Mouse (Mus musculus) induced T-regulatory cell, adult 2 months (primary cell): Measurements from ENCODE around the gene Pcnt.

Source experiments
- DNase-seq: peaks from one replicate; pipeline ENCODE4 v3.0.0-alpha.2; 2012; ENCODE audit warnings: low read depth

Gene Pcnt

GRCm38 (mm10) chr10:76442178-76443088 is at the start of gene Pcnt:
TSS of gene Pcnt (minus strand) at chr10:76442786.
- DNase-seq, result peak; percentile 98

DNA sequence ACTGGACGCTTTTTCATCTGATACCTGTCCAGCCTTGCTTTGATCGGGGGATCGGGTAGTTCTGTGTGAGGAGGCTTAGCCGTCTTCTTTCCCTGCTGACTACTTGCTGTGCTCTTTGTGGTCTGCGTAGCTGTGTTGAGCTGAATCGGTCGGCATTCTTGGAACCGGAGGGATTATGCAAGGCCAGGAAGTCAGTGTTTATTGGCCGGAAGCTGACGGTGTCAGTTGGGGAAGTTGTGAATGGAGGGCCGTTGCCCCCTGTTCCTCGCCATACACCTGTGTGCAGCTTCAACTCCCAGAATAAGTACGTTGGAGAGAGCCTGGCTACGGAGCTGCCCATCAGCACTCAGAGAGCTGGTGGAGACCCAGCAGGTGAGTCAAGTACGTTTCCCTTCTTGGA is 46.6 kb upstream of the Pcnt start:
- DNase-seq, result no peak

DNA sequence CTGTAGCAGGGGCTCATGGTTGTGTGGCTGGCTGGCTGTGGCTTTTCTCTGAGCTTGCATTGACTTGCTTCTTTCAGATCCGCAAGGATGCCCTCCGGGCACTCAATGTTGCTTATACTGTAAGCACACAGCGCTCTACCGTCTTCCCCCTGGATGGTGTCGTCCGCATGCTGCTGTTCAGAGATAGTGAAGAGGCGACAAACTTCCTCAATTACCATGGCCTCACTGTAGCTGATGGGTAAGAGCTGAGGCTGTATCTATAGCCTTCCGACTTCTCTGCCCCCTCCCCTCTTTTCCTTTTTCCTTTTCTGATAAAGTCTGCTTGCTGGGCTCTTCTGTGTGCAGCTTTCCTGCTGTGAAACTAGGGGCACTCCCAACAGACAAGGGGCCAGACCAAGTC is 45.7 kb upstream of the Pcnt start:
- DNase-seq, result no peak

GRCm38 (mm10) chr10:76486302-76486701 is 43.7 kb upstream of the Pcnt start:
- no peak for DNase-seq

- DNase-seq, result no peak
Measured at GRCm38 (mm10) chr10:76481480-76481879, 38.9 kb upstream of the Pcnt start.

GRCm38 (mm10) chr10:76480851-76481250 is 38.3 kb upstream of the Pcnt start:
- DNase-seq, result no peak

DNA sequence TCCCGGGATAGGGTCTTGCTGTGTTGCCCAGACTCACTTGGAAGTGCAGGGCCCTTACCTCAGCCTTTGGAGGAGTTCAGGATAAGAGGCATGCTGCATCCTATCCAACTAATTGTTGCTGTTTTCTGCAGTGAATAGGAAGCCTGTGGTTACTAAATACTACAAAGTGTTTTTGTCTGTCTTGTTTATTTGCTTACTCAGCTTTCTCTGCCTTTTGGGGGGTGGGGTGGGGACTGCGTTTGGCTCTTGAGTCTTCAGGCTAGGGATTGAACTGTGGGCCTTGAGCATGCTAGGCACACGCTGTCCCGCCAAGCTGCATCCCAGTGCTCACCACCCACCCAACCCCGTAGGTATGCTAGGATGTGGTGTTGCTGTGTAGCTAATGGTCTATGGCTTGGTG is 31.2 kb upstream of the Pcnt start:
- no peak for DNase-seq

- peak; percentile 95 for DNase-seq
Measured at GRCm38 (mm10) chr10:76468203-76469162, 25.9 kb upstream of the Pcnt start, which contains the start of the genes Mcm3ap and Ybey. TSS of gene Mcm3ap (plus strand) at chr10:76468927. TSS of gene Ybey (minus strand) at chr10:76469114.

DNA sequence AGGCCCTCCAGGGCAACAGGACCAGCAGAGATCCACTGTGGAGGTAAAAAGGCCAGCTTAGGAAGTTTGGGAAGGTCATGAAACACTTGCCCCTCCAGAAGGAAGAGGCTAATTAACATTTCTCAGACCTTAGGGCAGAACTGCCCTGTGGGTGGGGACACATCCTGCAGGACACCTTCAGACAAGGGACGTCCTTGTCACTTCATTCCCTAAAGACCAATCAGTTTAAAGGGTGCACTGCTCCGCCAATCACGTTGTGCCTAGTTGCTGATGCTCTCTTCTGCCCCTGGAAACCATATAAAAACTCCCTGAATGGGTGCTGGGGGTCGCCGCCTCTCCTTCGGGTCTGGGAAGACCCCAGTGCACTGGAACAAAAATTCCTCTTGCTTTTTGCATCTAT is 20.1 kb upstream of the Pcnt start:
- no peak for DNase-seq

GRCm38 (mm10) chr10:76462312-76462711 is 19.7 kb upstream of the Pcnt start:
- DNase-seq, result no peak

DNA sequence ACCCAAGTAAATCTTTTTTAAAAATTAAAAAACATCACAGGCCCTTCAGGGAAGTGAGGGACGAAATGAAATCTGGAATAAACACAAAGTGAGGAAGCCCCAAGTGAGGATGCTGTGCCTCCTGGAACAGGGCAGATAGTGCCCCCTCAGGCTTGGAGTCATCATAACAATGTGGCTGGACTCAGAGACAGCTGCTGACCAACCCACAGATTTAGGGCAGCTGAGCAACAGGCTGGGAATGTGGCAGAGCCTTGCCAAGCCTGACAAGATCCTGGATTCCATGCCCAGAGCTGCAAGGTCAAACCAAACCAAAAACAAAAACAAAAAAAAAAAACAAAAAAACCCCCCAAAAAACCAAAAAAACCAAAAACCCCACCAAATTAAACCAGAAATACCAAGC is 18.7 kb upstream of the Pcnt start:
- no peak for DNase-seq

DNA sequence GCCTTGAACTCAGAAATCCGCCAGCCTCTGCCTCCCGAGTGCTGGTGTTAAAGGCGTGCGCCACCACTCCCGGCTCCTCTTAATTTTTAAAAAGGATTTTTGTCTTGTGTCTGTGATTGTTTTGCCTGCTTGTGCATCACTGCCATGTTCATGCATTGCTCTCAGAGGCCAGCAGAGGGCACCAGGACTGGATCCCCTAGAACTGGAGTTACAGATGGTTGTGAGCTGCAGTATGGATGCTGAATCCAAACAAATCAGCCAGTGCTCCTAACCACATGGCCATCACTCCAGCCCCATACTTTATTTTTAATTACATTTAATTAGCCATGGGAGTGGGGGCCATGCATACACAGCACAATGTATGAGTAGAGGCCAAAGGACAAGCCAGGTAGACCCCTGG is 12.7 kb upstream of the Pcnt start:
- peak; percentile 66 for DNase-seq

DNA sequence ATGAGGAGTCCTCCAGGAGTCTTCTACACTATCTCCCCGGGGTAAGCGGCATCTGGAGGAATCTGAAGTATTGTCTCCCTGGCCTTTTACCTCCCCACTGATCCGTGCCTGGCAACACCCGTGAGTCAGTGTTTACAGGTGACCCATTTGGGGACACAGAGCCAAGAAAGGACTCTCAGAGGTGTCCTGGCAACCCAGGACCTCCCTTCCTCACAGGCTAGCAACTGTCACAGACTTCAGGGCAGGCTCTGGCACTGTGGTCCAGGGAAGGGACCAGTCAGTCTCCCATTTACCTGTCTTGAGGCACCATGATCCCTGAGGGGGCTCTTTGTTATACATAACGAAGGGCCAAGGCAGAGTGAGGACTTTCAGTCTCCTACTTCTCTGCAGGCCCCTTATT is 6.3 kb upstream of the Pcnt start, which contains the start of gene 2610028H24Rik:
TSS of gene 2610028H24Rik (plus strand) at position 231 of the 400 bp plus-strand sequence.
- DNase-seq, result no peak

GRCm38 (mm10) chr10:76447406-76448229 is 5.0 kb upstream of the Pcnt start:
- DNase-seq, result no peak

- no peak for DNase-seq
Measured at GRCm38 (mm10) chr10:76445996-76446681, 3.6 kb upstream of the Pcnt start.

- DNase-seq, result peak; percentile 28
Measured at GRCm38 (mm10) chr10:76440281-76440680, 2.3 kb downstream of the Pcnt start, which contains the start of gene AC141477.1. TSS of gene AC141477.1 (minus strand) at chr10:76440444.

GRCm38 (mm10) chr10:76439107-76439890 is 3.3 kb downstream of the Pcnt start:
- no peak for DNase-seq

GRCm38 (mm10) chr10:76433925-76434324 is 8.7 kb downstream of the Pcnt start:
- DNase-seq, result no peak

- DNase-seq, result no peak
Measured at GRCm38 (mm10) chr10:76425674-76426073, 16.9 kb downstream of the Pcnt start.

- DNase-seq, result no peak
Measured at GRCm38 (mm10) chr10:76416811-76417210, 25.8 kb downstream of the Pcnt start.
